ENCODE assay signal across 2 mouse cellular contexts in the genomic region with DNA sequence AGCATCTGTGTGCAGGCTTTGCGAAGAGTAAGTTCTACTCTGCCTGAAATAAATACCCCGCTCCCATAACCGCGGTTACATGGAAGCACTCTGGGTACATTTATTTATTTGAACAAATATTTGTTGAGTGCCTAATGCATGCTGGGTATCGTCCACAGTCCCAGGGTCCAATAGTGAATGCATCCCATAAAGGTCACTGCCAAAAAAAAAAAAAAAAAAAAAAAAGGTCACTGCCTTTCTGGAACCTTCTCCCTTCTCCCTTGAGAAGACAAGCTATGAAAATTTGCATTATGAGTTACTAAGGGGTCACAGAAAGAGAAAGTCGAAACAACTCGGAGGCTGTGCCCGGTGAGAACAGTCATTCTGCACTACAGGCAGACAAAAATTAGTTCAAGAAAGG.
TF ChIP-seq lines count a peak whose summit lies in the region.

No protein-coding gene starts in this region.

TF ChIP-seq in CH12.LX, 34 proteins besides CTCF, POLR2A, EP300 and RAD21:
- peak; percentile 72 for TF ChIP-seq ZNF384 (IDR thresholded peaks at IDR 0.05; ENCODE audit: low read depth, low read length)
- no peak for TF ChIP-seq POLR2AphosphoS2 (IDR thresholded peaks at IDR 0.05; ENCODE audit: low read depth, low read length)

TF ChIP-seq in ES-E14, 5 proteins besides CTCF, POLR2A, EP300 and RAD21:
- no peak for TF ChIP-seq HCFC1 (IDR thresholded peaks at IDR 0.05; ENCODE audit: borderline replicate concordance, insufficient read depth, low read length)
- TF ChIP-seq ZNF384 (IDR thresholded peaks at IDR 0.05; ENCODE audit: low read depth, low read length), result peak; percentile 62; the same call in 1 of the 2 replicates
